Mouse (Mus musculus) CD4-positive helper T cell, adult 2 months (primary cell): Measurements from ENCODE around the gene Gdap2.

ENCODE experiments used
- DNase-seq: peaks from one replicate; pipeline ENCODE4 v3.0.0-alpha.2; 2012; ENCODE audit warnings: low read depth, missing footprints, low spot score

The Gdap2 gene

GRCm38 (mm10) chr3:100162315-100163105 is at the start of gene Gdap2, which contains the start of gene Wdr3:
TSS of gene Gdap2 (plus strand) at chr3:100162381.
TSS of gene Wdr3 (minus strand) at chr3:100162407.
- DNase-seq: peak; percentile 97

GRCm38 (mm10) chr3:100118681-100119080 is 43.5 kb upstream of the Gdap2 start:
- no peak for DNase-seq

GRCm38 (mm10) chr3:100121961-100122360 is 40.2 kb upstream of the Gdap2 start:
- DNase-seq: no peak

GRCm38 (mm10) chr3:100122445-100122844 is 39.7 kb upstream of the Gdap2 start:
- DNase-seq: no peak

GRCm38 (mm10) chr3:100160682-100161445 is 1.3 kb upstream of the Gdap2 start:
- DNase-seq: no peak

- no peak for DNase-seq
Observed at GRCm38 (mm10) chr3:100161665-100162314, 391 bp upstream of the Gdap2 start.

- DNase-seq: no peak
Observed at GRCm38 (mm10) chr3:100163556-100163955, 1.4 kb downstream of the Gdap2 start.

- no peak for DNase-seq
Observed at GRCm38 (mm10) chr3:100164991-100165390, 2.8 kb downstream of the Gdap2 start.

- no peak for DNase-seq
Observed at GRCm38 (mm10) chr3:100176031-100176430, 13.8 kb downstream of the Gdap2 start.

- DNase-seq: no peak
Observed at GRCm38 (mm10) chr3:100180471-100180870, 18.3 kb downstream of the Gdap2 start.

GRCm38 (mm10) chr3:100189444-100189843 is 27.3 kb downstream of the Gdap2 start:
- DNase-seq: peak; percentile 47

GRCm38 (mm10) chr3:100189861-100190260 is 27.7 kb downstream of the Gdap2 start:
- no peak for DNase-seq

- DNase-seq: no peak
Observed at GRCm38 (mm10) chr3:100194210-100194609, 32.0 kb downstream of the Gdap2 start.

GRCm38 (mm10) chr3:100201554-100201953 is 39.4 kb downstream of the Gdap2 start:
- no peak for DNase-seq

GRCm38 (mm10) chr3:100206973-100207372 is 44.8 kb downstream of the Gdap2 start:
- DNase-seq: no peak

- no peak for DNase-seq
Observed at GRCm38 (mm10) chr3:100215469-100215868, 53.3 kb downstream of the Gdap2 start.

GRCm38 (mm10) chr3:100225326-100225959 is 63.3 kb downstream of the Gdap2 start:
- DNase-seq: no peak

GRCm38 (mm10) chr3:100227509-100227908 is 65.3 kb downstream of the Gdap2 start:
- DNase-seq: no peak

- no peak for DNase-seq
Observed at GRCm38 (mm10) chr3:100228981-100229380, 66.8 kb downstream of the Gdap2 start.

- DNase-seq: no peak
Observed at GRCm38 (mm10) chr3:100236725-100237436, 74.7 kb downstream of the Gdap2 start.

- no peak for DNase-seq
Observed at GRCm38 (mm10) chr3:100242230-100242629, 80.0 kb downstream of the Gdap2 start.
